Mouse (Mus musculus) left cerebral cortex, postnatal 4 days (tissue): ENCODE results near the gene Rgs10. TPM values are rescaled to one million over a fixed set of nuclear protein-coding genes. Genes with fewer than 3 reads are reported as not detected.

Source experiments
- DNase-seq: peaks from one replicate; pipeline ENCODE4 v3.0.0-alpha.2; 2022
- intact Hi-C: fragments of 180-260 bp; cut with DNase I; formaldehyde crosslinking; loops from one replicate; pipeline ENCODE4 v1.15.1; 2025
- total RNA-seq, 2 experiments: library from RNA; stranded (reverse); gene quantifications; 2 replicates each; pipeline ENCODE4 v1.2.3; 2021

The Rgs10 gene
- total RNA-seq, 2 experiments from 2014 or later = 34.3 to 41.2 TPM

DNA sequence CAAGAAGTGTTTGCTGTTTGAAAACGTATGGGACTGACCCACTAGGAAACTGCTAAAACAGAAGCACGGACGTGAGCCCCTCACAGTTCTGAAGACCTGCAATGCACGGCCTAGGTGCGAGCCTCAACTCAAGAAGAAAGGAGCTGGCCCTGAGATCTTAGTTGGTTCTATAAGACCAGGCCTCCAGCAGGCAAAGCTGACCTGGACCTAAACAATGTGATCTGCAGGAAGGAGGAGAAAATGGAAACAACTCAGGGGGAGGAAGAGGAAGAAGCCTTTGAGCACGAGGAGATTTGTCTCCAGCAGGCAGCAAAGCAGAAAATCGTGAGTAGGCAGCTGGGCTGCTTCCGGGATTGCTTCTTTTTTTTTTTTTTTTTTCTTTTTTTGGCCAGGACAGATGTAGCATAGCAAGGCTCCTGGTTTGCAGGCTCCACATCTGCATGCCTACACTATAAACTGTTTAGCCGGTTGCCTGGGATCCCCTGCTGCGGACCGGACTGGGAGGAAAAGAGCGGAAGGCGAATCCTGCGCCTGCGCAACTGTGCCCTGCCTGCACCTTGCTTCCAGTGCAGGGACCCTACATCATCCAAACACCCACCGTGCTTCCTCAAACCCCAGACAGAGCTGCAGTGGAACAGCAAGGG, 39.3 kb downstream of the Rgs10 start:
- intact Hi-C loops = no loop called here

DNA sequence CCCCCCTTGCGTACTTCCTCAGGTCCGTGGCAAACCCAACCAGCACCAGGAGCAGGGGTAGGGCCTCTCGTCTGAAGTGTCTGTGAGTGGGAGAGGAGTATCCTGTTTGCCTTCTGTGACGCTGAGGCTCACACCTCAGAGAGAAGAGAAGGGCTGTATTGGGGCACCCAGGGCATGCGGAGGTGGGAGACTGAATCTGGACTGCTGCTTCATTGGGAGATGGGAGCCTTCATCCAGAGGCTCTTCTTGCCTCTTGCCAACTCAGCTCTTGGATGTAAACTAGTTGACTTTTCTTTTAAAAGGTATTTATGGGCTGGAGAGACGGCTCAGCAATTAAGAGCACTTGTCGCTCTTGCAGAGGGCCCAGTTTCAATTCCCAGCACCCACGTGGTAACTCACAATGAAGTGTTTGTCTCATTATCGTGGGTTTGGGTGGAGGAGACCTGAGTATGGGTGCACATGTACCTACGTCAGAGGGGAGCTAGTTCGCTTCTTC, 42.3 kb downstream of the Rgs10 start:
- intact Hi-C loops = no loop called here

More for the DNA sequence above, 39.3 kb downstream of the Rgs10 start:
- DNase-seq = peak; percentile 14

DNA sequence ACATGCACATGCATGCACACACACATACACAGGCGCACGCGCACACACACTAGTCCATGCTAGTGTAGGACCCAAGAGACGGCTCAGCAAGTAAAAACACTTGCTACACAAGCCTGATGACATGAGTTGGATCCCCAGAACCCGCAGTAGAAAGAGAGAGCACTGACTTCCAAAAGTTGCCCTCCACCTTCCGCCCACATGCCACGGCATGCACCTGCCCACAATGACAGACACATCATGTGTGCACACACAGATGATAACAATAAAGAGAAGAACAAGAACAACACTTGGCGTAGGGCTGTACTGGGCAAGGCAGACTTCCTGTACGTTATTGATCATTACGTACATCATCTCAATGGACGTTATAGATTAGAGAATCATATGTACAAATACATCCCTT, 44.4 kb downstream of the Rgs10 start:
- intact Hi-C loops = no loop called here
- no peak for DNase-seq

More for the DNA sequence above, 42.3 kb downstream of the Rgs10 start:
- DNase-seq = no peak

DNA sequence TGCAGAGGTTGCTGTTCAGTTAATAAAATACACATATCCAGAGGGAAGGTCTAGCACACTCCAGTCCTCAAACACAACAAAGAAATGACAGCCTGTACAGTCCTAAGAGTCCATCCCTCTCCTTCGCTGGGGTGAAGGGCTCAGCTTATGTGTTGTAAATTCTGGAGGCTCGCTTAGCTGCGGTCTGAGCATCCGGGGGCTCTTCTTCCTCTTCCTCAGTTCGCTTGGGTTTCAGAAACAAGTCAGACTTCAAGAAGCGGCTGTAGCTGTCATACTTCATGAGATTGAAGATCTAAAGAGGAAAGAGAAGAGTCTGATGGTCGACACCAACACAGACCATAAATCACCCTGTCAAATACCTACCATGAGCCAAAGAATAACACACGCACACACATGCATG, 44.8 kb downstream of the Rgs10 start:
- intact Hi-C loops = no loop called here

DNA sequence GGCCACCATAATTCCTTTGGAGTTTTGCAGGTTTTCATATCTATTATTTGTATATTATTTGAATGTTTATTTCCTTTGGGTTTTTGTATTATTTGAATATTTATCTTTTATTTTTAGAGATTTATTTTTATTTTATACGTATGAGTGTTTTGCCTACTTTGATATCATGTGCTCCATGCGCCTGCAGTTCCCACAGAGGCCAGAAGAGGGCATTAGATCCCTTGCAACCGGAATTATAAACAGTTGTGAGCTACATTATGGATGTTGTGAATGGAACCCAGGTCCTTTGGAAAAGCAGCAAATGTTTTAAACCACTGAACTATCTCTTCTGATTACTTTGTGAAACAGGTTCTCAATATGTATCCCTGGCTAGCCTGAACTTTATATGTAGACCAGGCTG, 46.2 kb downstream of the Rgs10 start:
- intact Hi-C loops = no loop called here
- DNase-seq = peak; percentile 27

More for the DNA sequence above, 44.8 kb downstream of the Rgs10 start:
- no peak for DNase-seq

DNA sequence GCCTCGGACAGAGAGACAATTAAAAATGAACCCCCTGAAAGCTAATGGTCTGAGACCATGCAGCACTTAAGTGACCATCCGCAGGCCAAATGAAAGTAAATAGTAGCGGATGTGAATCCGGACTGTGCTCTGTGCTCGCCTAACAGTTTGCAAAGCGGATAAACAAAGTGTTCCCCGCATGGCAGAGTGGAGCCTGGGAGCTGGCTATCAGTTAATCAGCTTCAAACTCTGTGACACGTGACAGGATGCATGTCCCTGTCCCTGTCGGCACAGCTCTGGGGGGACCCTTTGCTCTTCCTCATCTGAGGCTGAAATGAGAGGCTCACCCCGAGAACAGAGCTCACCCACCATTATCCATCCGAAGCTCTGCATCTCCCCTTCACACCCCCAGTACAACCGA, 49.2 kb downstream of the Rgs10 start:
- DNase-seq = no peak
- intact Hi-C loops = no loop called here

DNA sequence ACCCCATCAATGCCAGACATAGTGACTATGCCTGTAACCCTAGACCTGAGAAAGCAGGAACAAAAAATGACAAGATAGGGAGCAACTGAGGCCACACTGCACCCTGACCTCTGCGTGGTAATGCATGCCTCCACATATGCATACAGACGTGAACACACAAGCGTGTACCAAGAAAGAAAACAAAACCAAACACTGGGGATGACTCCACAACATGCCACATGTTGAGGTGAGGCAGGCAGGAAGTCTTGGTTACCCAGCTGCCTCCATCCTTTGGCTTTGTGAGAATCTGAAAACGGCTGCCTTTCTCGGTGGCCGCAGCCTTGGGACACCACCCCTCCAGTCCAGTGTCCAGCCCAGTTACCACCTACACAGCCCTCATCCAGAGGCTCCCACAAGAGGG, 49.7 kb downstream of the Rgs10 start:
- no peak for DNase-seq
- intact Hi-C loops = no loop called here

DNA sequence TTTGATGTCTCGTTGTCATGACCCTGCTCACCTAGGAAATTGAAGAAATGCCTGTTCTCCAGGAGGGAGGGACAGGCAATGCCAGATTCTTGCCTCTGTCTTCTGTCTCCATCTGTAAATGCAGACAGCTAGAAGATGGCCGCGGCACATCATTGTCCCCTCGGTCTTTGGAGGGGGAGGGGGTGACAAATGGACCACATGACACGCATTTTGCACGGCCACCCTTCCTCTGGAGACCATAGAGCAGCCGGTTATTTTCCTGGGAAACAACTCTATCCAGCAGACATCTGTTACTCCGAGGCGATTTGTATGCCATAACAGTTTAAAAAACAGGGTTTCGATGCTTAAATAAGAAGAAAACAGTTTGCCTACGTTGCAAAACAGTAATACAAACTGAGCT, 51.9 kb downstream of the Rgs10 start:
- peak; percentile 37 for DNase-seq
- intact Hi-C loops = no loop called here

DNA sequence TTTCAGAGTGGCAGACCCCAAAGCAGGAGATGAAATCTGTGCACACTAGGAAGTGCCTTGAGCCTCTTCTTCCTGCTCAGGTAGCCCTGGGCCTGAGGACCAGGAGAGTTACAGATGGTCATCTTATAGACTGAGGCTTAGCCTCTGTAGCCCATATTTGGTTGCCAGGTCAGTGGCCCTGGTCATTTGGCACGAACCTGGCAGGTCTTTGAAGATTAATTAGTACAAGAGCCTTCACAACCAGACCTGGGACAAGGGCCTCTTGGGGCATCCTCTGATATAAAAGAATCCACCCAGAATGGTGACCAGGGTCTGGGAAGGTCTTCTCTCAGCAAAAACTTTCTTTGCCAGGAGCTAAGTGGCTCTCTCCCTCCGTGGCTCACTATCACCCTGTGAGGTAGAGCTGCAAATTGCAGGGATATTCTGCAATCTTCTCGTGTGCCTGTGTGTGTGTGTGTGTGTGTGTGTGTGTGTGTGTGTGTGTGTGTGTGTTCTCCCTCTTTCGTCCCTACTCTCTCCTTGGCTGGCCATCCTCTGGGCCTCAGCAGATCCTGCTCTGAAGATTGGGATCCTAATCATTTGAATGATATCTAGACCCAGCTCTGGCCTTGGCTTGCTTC, 53.4 kb downstream of the Rgs10 start:
- no peak for DNase-seq
- intact Hi-C loops = no loop called here

DNA sequence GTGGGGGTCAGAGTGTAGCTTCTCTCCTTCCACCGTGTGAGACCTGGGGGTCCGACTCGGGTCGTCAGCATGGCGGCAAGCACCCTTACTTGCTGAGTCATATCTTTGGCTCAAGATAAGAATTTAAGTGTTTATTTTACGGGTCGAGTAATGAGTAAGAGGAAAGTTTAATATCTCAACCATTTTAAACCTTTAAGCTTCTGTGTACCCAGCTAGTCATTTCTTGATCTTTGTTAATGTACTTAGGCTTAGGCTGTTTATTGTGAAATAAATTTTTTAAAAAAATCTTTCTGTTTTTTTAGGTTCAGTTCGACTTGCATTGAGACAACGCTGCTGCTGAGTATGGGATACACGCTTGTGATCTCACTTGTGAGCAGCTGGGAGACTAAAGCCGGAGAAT, 54.0 kb downstream of the Rgs10 start:
- intact Hi-C loops = no loop called here
- DNase-seq = no peak

DNA sequence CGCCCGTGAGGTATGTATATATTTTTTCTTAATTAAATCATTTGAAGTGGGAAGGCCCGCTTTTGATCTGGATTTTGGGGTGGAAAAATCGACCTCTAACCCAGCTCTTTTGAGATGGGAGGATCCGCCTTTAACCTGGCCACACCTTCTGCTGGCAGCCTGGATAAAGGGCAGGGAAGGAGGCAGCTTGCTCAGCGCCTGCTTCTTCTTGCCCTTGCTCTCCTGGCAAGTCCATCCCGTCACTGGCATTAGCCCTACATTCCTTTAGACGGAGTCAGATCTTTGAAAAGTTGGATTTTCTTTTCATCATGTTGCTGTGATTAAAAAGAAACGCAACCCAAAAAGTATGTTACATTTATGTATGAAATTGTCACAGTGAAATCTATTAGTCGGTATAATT, 54.8 kb downstream of the Rgs10 start:
- intact Hi-C loops = no loop called here

DNA sequence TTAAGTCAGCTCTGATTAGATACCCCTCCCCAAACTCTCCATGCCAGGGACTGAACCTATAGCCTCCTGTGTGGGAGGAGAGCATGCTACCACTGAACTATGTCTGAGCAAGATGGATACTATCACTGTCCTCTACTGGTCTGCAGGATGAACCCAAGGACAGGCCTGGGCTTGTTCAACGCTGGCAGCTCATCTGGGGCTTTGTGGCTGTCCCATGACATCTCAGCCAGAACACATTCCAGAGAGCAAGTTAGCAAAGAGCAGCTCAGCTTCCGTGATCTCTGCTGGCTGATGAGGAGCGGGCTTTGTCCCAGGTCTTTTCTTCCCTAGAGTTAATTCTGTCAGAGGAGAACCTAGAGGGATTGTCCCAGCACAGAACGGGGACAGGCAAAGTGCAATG, 55.6 kb downstream of the Rgs10 start:
- DNase-seq = no peak
- intact Hi-C loops = no loop called here

More for the DNA sequence above, 54.8 kb downstream of the Rgs10 start:
- DNase-seq = no peak

DNA sequence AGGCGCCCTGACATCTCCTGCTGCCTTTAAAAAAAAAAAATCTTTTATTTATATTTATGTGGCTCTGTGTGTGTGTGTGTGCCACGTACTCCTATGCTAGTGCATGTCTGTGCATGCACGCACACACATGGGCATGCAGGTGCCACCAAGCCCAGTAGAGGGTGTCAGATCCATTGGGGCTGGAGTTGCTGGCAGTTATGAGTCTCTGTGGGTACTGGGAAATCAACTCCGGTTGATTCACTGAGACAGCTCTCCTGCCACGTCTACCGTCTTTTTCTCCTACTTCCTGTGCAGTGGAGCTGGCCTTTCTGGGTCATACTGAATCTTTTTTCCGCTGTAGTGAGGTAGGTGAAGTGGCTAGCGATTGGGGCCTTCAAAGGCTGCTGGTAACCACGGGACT, 58.8 kb downstream of the Rgs10 start:
- intact Hi-C loops = no loop called here

DNA sequence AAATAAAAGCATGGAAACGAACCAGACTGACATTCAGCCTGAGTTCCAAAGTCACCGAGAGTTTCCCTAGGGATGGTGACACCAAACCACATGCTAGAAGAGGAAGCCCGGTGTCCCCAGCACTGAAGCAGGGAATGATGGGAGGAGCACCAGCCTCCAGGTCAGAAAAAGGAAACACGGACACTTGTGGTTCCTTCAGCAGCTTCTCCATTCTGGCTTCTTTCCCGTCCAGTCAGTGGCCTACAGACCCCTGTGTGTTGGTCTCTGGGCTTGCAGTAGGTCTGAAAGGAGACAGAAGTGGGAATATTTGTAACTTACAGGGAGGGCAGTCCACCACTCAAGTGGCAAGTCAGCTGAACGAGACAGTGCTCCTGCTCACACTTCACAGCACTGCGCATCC, 59.4 kb downstream of the Rgs10 start:
- DNase-seq = no peak
- intact Hi-C loops = no loop called here

More for the DNA sequence above, 58.8 kb downstream of the Rgs10 start:
- DNase-seq = no peak

DNA sequence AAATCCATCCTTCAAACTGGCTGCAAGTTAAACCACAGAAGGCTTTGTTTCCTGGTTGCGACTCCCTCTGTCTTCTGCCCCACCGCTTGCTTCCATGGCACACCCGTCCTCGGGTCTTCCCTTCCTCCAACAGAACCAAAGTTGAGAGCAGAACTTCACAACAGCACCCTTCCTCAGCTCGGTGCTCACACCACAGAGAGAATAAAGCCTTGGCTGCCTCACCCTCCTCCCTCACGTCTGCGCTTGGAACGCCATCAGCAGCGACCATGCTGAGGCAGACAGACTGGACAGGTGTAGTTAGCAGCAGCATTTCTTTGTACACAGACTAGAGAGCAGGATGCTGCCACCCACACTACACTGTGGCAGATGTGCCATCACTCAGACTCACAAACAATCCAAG, 59.8 kb downstream of the Rgs10 start:
- DNase-seq = no peak
- intact Hi-C loops = no loop called here

DNA sequence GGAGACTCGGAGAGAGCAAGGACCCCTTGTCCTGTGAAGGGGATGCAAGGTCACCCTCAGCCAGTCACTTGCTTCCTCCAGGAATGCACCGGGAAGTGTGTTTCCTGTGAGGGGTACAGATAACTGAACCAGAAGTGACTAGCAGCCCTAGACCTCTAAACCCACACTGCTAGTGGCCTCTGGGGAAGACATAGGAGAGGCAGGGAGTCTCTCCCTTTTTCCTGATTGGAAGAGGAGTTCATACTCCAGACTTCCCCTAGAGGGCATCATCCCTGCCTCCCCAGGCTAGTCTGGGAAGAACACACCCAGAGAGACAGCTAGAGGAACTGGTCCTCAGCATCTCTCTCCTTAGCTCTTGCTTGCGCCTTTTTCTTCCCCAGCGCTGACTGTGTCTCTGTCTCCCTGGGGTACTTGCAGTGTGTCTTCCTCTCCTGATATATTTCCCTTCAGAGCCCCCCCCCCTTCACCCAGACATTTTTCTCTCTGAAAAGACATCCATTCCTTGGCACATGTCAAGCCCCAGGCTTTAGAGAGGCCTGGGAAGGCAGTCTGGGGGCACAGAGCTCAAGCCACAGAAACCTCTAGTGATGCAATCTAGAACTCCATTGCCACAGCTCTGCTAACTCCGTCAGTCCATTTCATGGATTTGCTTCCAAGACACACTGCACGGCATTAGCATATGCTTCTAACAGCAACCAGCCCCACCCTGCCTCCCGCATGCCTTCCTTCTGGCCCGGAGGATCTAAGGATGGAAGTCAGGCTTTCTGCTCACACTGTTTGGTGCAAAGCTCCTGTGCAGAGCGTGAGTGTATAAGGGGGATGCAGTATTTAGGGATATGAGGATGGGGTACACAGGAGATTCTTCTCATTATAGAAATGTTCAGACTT, 61.4 kb downstream of the Rgs10 start:
- intact Hi-C loops = no loop called here
- DNase-seq = no peak

DNA sequence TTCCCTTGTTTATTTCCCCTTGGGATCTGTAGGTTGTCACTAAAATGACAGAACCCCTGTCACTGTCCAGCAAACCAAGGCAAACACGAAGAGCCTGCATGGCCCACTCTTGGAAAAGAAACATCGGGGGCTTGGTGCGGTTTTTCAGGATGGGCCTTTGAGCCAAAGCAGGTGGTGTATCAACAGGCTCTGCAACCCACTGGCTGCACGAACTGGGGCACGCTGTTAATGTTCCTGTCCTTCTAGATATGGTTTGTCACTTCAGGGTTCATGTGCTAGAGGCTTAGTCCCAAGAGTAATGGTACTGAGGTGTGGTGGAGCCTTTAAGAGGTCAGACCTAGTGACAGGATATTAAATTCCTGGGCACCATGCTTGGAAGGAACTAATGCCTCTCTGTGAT, 63.1 kb downstream of the Rgs10 start:
- no peak for DNase-seq
- intact Hi-C loops = no loop called here

DNA sequence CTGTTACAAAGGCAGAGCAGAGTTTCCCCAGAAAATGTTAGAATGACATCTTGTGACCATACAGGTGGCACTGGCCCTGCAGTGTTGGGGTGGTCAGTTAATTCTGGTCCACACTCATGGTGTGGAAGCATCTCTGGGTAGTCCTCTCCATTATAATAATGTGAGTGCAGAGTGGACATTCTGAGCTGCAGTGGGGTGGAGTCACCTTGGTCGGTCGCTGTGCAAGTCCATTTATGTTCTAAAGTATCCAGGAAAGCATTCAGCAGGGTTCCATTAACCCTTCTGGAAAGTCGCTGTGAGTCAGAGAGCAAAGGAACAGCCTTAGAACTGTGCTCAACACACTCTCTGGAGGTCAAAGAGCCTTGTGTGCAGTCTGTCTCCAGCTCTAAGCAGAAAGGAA, 65.8 kb downstream of the Rgs10 start:
- intact Hi-C loops = no loop called here
- DNase-seq = no peak

DNA sequence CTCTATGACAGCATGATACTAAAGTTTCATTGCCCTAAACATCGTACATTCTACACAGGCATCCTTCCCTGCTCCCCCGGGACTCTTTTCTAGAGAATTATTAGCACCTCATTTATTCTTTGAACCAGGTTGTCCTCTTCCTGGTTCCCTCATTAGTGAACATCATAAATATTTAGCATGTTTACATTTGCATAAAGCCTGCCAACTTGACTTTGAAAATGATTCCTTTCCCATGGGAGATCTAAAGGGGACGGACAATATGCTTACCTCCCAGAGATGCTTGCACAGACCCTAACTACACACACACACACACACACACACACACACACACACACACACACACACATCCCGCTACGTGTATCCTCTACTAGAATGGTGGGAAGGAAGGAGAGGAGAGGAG, 67.4 kb downstream of the Rgs10 start:
- DNase-seq = no peak
- intact Hi-C loops = no loop called here

DNA sequence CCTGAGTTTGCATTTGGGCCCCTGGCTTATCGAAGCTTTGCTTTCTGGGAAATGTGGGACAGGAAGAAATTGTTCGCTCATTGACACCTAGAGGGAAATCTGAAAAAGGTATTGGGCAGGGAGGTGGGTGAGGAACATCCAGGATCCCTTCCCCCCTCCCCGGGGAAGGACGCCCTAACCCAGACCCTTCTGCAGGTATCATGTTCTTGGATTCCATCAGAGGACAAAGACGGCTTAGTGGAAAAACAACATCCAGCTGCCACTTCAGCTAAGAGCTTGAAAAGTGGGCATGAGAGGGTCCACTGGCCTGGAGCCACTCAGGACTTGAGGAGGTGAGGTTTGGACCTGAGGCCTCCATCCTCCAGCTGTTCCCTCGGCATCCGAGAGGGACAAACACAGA, 68.2 kb downstream of the Rgs10 start:
- no peak for DNase-seq
- intact Hi-C loops = no loop called here

DNA sequence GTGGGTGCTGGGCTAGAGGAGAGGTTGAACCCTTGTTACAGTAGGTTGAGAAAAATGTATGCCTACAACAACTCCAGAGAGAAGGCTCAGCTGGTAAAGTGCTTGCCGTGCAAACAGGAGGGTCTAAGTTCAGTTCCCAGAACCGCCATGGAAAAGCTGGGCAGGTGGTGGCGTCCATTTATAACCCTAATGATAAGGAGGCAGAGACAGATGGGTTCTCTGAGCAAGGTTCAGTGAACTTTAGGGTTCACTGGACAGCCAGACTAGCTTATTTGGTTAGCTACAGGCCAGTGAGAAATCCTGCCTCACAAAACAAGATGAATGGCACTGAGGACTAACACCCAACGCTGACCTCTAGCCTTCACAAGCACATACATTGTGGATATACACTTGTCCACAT, 68.8 kb downstream of the Rgs10 start:
- no peak for DNase-seq
- intact Hi-C loops = loop anchor here (5.0 kb wide), 1 partner anchor 102 kb away; the partner anchor contains the start of gene Tgfb1i1
